In the genomic region with DNA sequence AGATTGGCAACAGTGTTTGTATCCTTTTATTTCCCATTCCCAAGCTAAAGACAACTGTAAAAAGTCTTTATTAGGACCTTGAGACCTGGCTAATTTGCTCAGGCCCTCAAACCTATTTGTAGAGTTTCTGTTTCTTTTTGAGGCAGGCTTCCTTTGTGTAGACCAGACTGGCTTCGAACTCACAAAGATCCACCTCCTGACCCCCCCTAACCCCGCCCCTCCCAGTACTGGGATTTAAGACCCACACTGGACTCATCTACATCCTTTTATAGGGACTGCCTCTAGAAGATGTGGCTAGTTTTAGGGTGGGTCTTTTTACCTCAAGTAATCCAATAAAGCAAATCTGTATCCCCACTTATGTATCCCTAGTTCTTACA, we compare ENCODE assay signal across 8 mouse cellular contexts. TPM values are rescaled to one million over a fixed set of nuclear protein-coding genes. Genes with fewer than 3 reads are reported as not detected.
DNase-seq lines count a peak whose midpoint lies in the region; ATAC-seq and TF ChIP-seq lines count a peak whose summit lies in the region.

No protein-coding gene starts in this region.

- peak overlapping the region; percentile 84 for H3K4me2 ChIP-seq in heart, embryonic 14.5 days (ENCODE audit: low read length)
- peak overlapping the region; percentile 79 for H3K4me2 ChIP-seq in hindbrain, embryonic 12.5 days (replicated peaks)
- peak overlapping the region; percentile 38 for H3K4me2 ChIP-seq in midbrain, embryonic 11.5 days

- TF ChIP-seq CTCF in G1E (IDR thresholded peaks at IDR 0.05; ENCODE audit: low read depth, low read length), result no peak

- no peak for DNase-seq in heart, adult 11 months
- DNase-seq in G1E (ENCODE audit: low spot score), result no peak
- no peak for DNase-seq in midbrain, embryonic 11.5 days (ENCODE audit: low spot score, missing footprints)
- no peak for DNase-seq in left cerebral cortex, postnatal 4 days
- no peak for DNase-seq in right cerebral cortex, postnatal 4 days
- no peak for DNase-seq in kidney, postnatal 25 days

- intact Hi-C loops in left cerebral cortex, postnatal 4 days (cut with DNase I), result loop anchor here (10.0 kb wide), 1 partner anchor 115 kb away; no protein-coding TSS in a partner anchor

- ATAC-seq in heart, embryonic 14.5 days (ENCODE audit: insufficient number of reproducible peaks, insufficient read depth, low FRiP score, low read depth), result no peak
- ATAC-seq in G1E (ENCODE audit: extremely low read depth, insufficient number of reproducible peaks, low FRiP score, poor library complexity, severe bottlenecking), result no peak
- peak; percentile 35 for ATAC-seq in hindbrain, embryonic 12.5 days (ENCODE audit: low FRiP score)
- peak; percentile 28 for ATAC-seq in midbrain, embryonic 11.5 days (ENCODE audit: low FRiP score)

- peaks cover 9 to 21% of the 10 kb centered on the region in 2 experiments for H3K4me1 ChIP-seq in heart, embryonic 14.5 days (ENCODE audit: control insufficient read depth in 2 of 2, insufficient read depth in 2 of 2, low read length in 2 of 2)
- H3K4me1 ChIP-seq in G1E (ENCODE audit: insufficient read depth, low read depth, low read length), result peaks cover 43% of the 10 kb centered on the region
- peaks cover 19% of the 10 kb centered on the region for H3K4me1 ChIP-seq in hindbrain, embryonic 12.5 days
- H3K4me1 ChIP-seq in midbrain, embryonic 11.5 days (ENCODE audit: control insufficient read depth, insufficient read depth, low read length), result peaks cover 11% of the 10 kb centered on the region

- no peaks in the 10 kb centered on the region for H3K9me3 ChIP-seq in heart, embryonic 14.5 days (ENCODE audit: control insufficient read depth, low read length)
- no peaks in the 10 kb centered on the region for H3K9me3 ChIP-seq in G1E (replicated peaks)
- H3K9me3 ChIP-seq in hindbrain, embryonic 12.5 days (replicated peaks), result no peaks in the 10 kb centered on the region
- H3K9me3 ChIP-seq in midbrain, embryonic 11.5 days (ENCODE audit: control insufficient read depth, low read length), result no peaks in the 10 kb centered on the region

- H3K9ac ChIP-seq in heart, embryonic 14.5 days (ENCODE audit: low read length), result peak overlapping the region; percentile 41; the same call in 1 of the 2 replicates
- no peak overlapping the region for H3K9ac ChIP-seq in hindbrain, embryonic 12.5 days
- no peak overlapping the region for H3K9ac ChIP-seq in midbrain, embryonic 11.5 days (ENCODE audit: low read length)

- peak overlapping the region; percentile 74 to 94 for H3K27ac ChIP-seq in heart, embryonic 14.5 days (replicated peaks in 1 of 2; ENCODE audit: control insufficient read depth in 1 of 2, insufficient read depth in 1 of 2, low read depth in 2 of 2, low read length in 2 of 2)
- H3K27ac ChIP-seq in hindbrain, embryonic 12.5 days, result 0 out of 2 replicates have a peak overlapping the region, but pooled peaks have one; percentile 94
- H3K27ac ChIP-seq in midbrain, embryonic 11.5 days (ENCODE audit: low read depth, low read length), result peak overlapping the region; percentile 20; the same call in 1 of the 2 replicates

- H3K4me3 ChIP-seq in heart, embryonic 14.5 days (ENCODE audit: control insufficient read depth in 1 of 2, insufficient read depth in 1 of 2, low read depth in 1 of 2, low read length in 2 of 2), result peak overlapping the region; percentile 18 to 92; a peak in 2 of 4 replicates
- H3K4me3 ChIP-seq in G1E (ENCODE audit: low read depth, low read length), result peak overlapping the region; percentile 90
- H3K4me3 ChIP-seq in hindbrain, embryonic 12.5 days, result peak overlapping the region; percentile 91
- H3K4me3 ChIP-seq in midbrain, embryonic 11.5 days (ENCODE audit: low read depth, low read length), result peak overlapping the region; percentile 96

- WGBS in heart, embryonic 14.5 days, result 33% methylated on average over 2 of the region's 2 CpGs
- 8% methylated on average over 2 of the region's 2 CpGs for WGBS in hindbrain, embryonic 12.5 days
- WGBS in midbrain, embryonic 11.5 days, result 9% methylated on average over 2 of the region's 2 CpGs

- no peaks in the 10 kb centered on the region for H3K27me3 ChIP-seq in heart, embryonic 14.5 days (ENCODE audit: control insufficient read depth, insufficient read depth, low read length)
- no peaks in the 10 kb centered on the region for H3K27me3 ChIP-seq in G1E (ENCODE audit: insufficient read depth, low read length)
- peaks cover 29% of the 10 kb centered on the region for H3K27me3 ChIP-seq in hindbrain, embryonic 12.5 days
- H3K27me3 ChIP-seq in midbrain, embryonic 11.5 days (ENCODE audit: control insufficient read depth, insufficient read depth, low read length), result peaks cover 6% of the 10 kb centered on the region

- peaks cover 36% of the 10 kb centered on the region for H3K36me3 ChIP-seq in heart, embryonic 14.5 days (ENCODE audit: control insufficient read depth, insufficient read depth, low read length)
- H3K36me3 ChIP-seq in G1E (replicated peaks), result peaks cover 49% of the 10 kb centered on the region
- H3K36me3 ChIP-seq in hindbrain, embryonic 12.5 days, result peaks cover 26% of the 10 kb centered on the region
- peaks cover 14% of the 10 kb centered on the region for H3K36me3 ChIP-seq in midbrain, embryonic 11.5 days (ENCODE audit: control insufficient read depth, insufficient read depth, low read length)

RNA-seq across cellular contexts. Expression of gene Chtop, which starts 0.4 kb away (rescaled TPM):
- 60.2 and 65.7 TPM in 2 replicates for polyA plus RNA-seq in heart, embryonic 14.5 days (2014; fragmentation: Nextera tagmentation; extraction: Ambion mirVana)
- total RNA-seq in G1E (2014; fragmentation: Nextera tagmentation) (78.6 and 89.8 TPM in 2 replicates), G1E (2017) (133 and 135 TPM in 2 replicates)
- 97.0 and 110 TPM in 2 replicates for polyA plus RNA-seq in G1E (2012)
- 203 and 218 TPM in 2 replicates for polyA plus RNA-seq in hindbrain, embryonic 12.5 days (2016; fragmentation: Nextera tagmentation; extraction: Ambion mirVana)
- 138 and 146 TPM in 2 replicates for polyA plus RNA-seq in midbrain, embryonic 11.5 days (2014; fragmentation: Nextera tagmentation; extraction: Ambion mirVana)
- total RNA-seq in left cerebral cortex, postnatal 4 days (2021), result 100 to 1,000 TPM; 193 to 199 TPM

RNA-seq across cellular contexts. Expression of gene S100a1, which starts 4.5 kb away (rescaled TPM):
- polyA plus RNA-seq in heart, embryonic 14.5 days (2014; fragmentation: Nextera tagmentation; extraction: Ambion mirVana), result 319 and 338 TPM in 2 replicates
- 26.6 and 38.4 TPM in 2 replicates for total RNA-seq in G1E (2014; fragmentation: Nextera tagmentation)
- 40.8 and 42.9 TPM in 2 replicates for total RNA-seq in G1E (2017)
- 2.6 and 5.1 TPM in 2 replicates for polyA plus RNA-seq in G1E (2012)
- 5.8 and 13.4 TPM in 2 replicates for polyA plus RNA-seq in hindbrain, embryonic 12.5 days (2016; fragmentation: Nextera tagmentation; extraction: Ambion mirVana)
- polyA plus RNA-seq in midbrain, embryonic 11.5 days (2014; fragmentation: Nextera tagmentation; extraction: Ambion mirVana), result 6.9 and 8.0 TPM in 2 replicates
- total RNA-seq in left cerebral cortex, postnatal 4 days (2021), result 10 to 100 TPM; 25.2 to 25.4 TPM

RNA-seq across cellular contexts. Expression of gene S100a13, which starts 4.5 kb away (rescaled TPM):
- 86.9 and 99.9 TPM in 2 replicates for polyA plus RNA-seq in heart, embryonic 14.5 days (2014; fragmentation: Nextera tagmentation; extraction: Ambion mirVana)
- total RNA-seq in G1E (2014; fragmentation: Nextera tagmentation), result 22.9 and 25.3 TPM in 2 replicates
- total RNA-seq in G1E (2017), result 67.3 and 70.2 TPM in 2 replicates
- polyA plus RNA-seq in G1E (2012), result 1.8 and 2.4 TPM in 2 replicates
- polyA plus RNA-seq in hindbrain, embryonic 12.5 days (2016; fragmentation: Nextera tagmentation; extraction: Ambion mirVana), result 15.3 and 16.4 TPM in 2 replicates
- 11.6 and 14.1 TPM in 2 replicates for polyA plus RNA-seq in midbrain, embryonic 11.5 days (2014; fragmentation: Nextera tagmentation; extraction: Ambion mirVana)
- total RNA-seq in left cerebral cortex, postnatal 4 days (2021), result 10 to 100 TPM in 1 of 2 experiments, 1 to 10 TPM in 1; 9.7 to 12.2 TPM

RNA-seq across cellular contexts. Expression of gene S100a14, which starts 16.9 kb away (rescaled TPM):
- polyA plus RNA-seq in heart, embryonic 14.5 days (2014; fragmentation: Nextera tagmentation; extraction: Ambion mirVana), result not detected in 2 replicates
- not detected in 2 replicates for total RNA-seq in G1E (2014; fragmentation: Nextera tagmentation)
- total RNA-seq in G1E (2017), result 0.12 TPM in 1 of 2 replicates, not detected in the other
- not detected in 2 replicates for polyA plus RNA-seq in G1E (2012)
- 0.66 TPM in 1 of 2 replicates, not detected in the other for polyA plus RNA-seq in hindbrain, embryonic 12.5 days (2016; fragmentation: Nextera tagmentation; extraction: Ambion mirVana)
- not detected in 2 replicates for polyA plus RNA-seq in midbrain, embryonic 11.5 days (2014; fragmentation: Nextera tagmentation; extraction: Ambion mirVana)
- not detected for total RNA-seq in left cerebral cortex, postnatal 4 days (2021)

RNA-seq across cellular contexts. Expression of gene Snapin, which starts 18.9 kb away (rescaled TPM):
- polyA plus RNA-seq in heart, embryonic 14.5 days (2014; fragmentation: Nextera tagmentation; extraction: Ambion mirVana), result 83.8 and 89.3 TPM in 2 replicates
- total RNA-seq in G1E (2014; fragmentation: Nextera tagmentation) (58.0 and 61.9 TPM in 2 replicates), G1E (2017) (42.5 and 46.2 TPM in 2 replicates)
- 3.4 and 3.5 TPM in 2 replicates for polyA plus RNA-seq in G1E (2012)
- 80.6 and 89.5 TPM in 2 replicates for polyA plus RNA-seq in hindbrain, embryonic 12.5 days (2016; fragmentation: Nextera tagmentation; extraction: Ambion mirVana)
- polyA plus RNA-seq in midbrain, embryonic 11.5 days (2014; fragmentation: Nextera tagmentation; extraction: Ambion mirVana), result 70.9 and 77.2 TPM in 2 replicates
- 10 to 100 TPM; 35.4 to 37.2 TPM for total RNA-seq in left cerebral cortex, postnatal 4 days (2021)

Comparison
In these comparisons a context has a peak if more than half of its experiments do, and no peak if none do; other contexts are left out.
1. ATAC-seq: peak in hindbrain, embryonic 12.5 days (single experiment) and midbrain, embryonic 11.5 days (single experiment); none in heart, embryonic 14.5 days (single experiment) and G1E (single experiment).
2. H3K27ac ChIP-seq: peak in every context shown above with its lines; median percentile 94 in hindbrain, embryonic 12.5 days; 84 in heart, embryonic 14.5 days; 20 in midbrain, embryonic 11.5 days.
3. RNA of gene S100a1, which starts 4.5 kb away (polyA plus RNA-seq): 319 to 338 TPM in heart, embryonic 14.5 days; 5.8 to 13.4 TPM in hindbrain, embryonic 12.5 days, 6.9 to 8.0 TPM in midbrain, embryonic 11.5 days and 2.6 to 5.1 TPM in G1E; every median in the first group is over 10 times any median in the second.
4. Peak in every context shown above with its lines, with median percentiles within 50 percentile points of each other: H3K4me2 ChIP-seq and H3K4me3 ChIP-seq.